Mouse (Mus musculus) cerebellum, adult 2 months (tissue): Measurements from ENCODE around the gene Veph1. TPM values are rescaled to one million over a fixed set of nuclear protein-coding genes. Genes with fewer than 3 reads are reported as not detected.

Experiments
- DNase-seq, 2 experiments: peaks; one replicate each; pipeline ENCODE4 v3.0.0; 2021
- H3K27ac ChIP-seq: fragments of 200-500 bp; 2 replicates; pipeline ENCODE4 v1.5.1; 2012; ENCODE audit warnings: low read length, control low read depth, inconsistent platforms; ENCODE audit not compliant: insufficient read depth
- H3K27me3 ChIP-seq: fragments of 200-500 bp; 2 replicates; pipeline ENCODE4 v1.6.1; 2012; ENCODE audit warnings: inconsistent platforms, mild to moderate bottlenecking, low read length, moderate library complexity; ENCODE audit not compliant: control insufficient read depth, insufficient read depth
- H3K4me1 ChIP-seq: fragments of 200-500 bp; 2 replicates; pipeline ENCODE4 v1.6.1; 2011; ENCODE audit warnings: low read length; ENCODE audit not compliant: control insufficient read depth, insufficient read depth
- H3K4me3 ChIP-seq: fragments of 200-500 bp; replicated peaks from 2 replicates; pipeline ENCODE3; 2011; ENCODE audit warnings: mild to moderate bottlenecking, low read depth, low read length, control low read depth; ENCODE audit not compliant: insufficient read depth
- CTCF ChIP-seq: fragments of 200-500 bp; IDR thresholded peaks from 2 replicates; pipeline ENCODE4 v1.5.1; 2011; ENCODE audit warnings: low read depth, mild to moderate bottlenecking, control low read depth, low read length, moderate library complexity, borderline replicate concordance; ENCODE audit not compliant: insufficient read depth
- POLR2A ChIP-seq: fragments of 200-500 bp; IDR thresholded peaks from 2 replicates; pipeline ENCODE4 v1.6.1; 2011; ENCODE audit warnings: low read length, control low read depth, borderline replicate concordance; ENCODE audit not compliant: insufficient read depth
- WGBS: fragments of 180-500 bp; shearing (Covaris S2); methylation state at CpG from one replicate; pipeline ENCODE4 v1.1.7; 2018; 5-methylcytosine and 5-hydroxymethylcytosine counted together
- polyA plus RNA-seq: library from polyadenylated mRNA; depleted of rRNA; stranded (reverse); fragments of >200 nt; gene quantifications from 2 replicates; pipeline ENCODE4 v1.2.3, GENCODE M21; 2012

Veph1 gene
- polyA plus RNA-seq, 1 experiment: 0.08 TPM

GRCm38 (mm10) chr3:66105493-66105892 lies 191.1 kb downstream of the Veph1 start:
- Histone ChIP-seq H3K27me3 (no peaks in the 10 kb centered on the region), H3K4me3 (no peak overlapping the region), H3K27ac (no peak overlapping the region), H3K4me1 (no peaks in the 10 kb centered on the region)
- DNase-seq: no peak
- no peak for TF ChIP-seq CTCF
- TF ChIP-seq POLR2A: no peak
- 71% methylated on average over 5 of the region's 5 CpGs for WGBS

GRCm38 (mm10) chr3:66102599-66102932 lies 194.1 kb downstream of the Veph1 start:
- 93% methylated on average over 3 of the region's 3 CpGs for WGBS
- Histone ChIP-seq H3K4me1 (no peaks in the 10 kb centered on the region), H3K27ac (no peak overlapping the region), H3K4me3 (no peak overlapping the region), H3K27me3 (no peaks in the 10 kb centered on the region)
- no peak for DNase-seq
- TF ChIP-seq POLR2A: no peak
- no peak for TF ChIP-seq CTCF

GRCm38 (mm10) chr3:66101809-66102598 lies 194.6 kb downstream of the Veph1 start:
- no peak for DNase-seq
- Histone ChIP-seq H3K27ac (no peak overlapping the region), H3K27me3 (no peaks in the 10 kb centered on the region), H3K4me3 (no peak overlapping the region), H3K4me1 (no peaks in the 10 kb centered on the region)
- no peak for TF ChIP-seq CTCF
- no peak for TF ChIP-seq POLR2A
- WGBS: 88% methylated on average over 11 of the region's 11 CpGs

GRCm38 (mm10) chr3:66101074-66101473 lies 195.6 kb downstream of the Veph1 start:
- no peak for DNase-seq
- no peak overlapping the region for H3K4me3 ChIP-seq
- TF ChIP-seq POLR2A (no peak), CTCF (no peak)
- no peaks in the 10 kb centered on the region for H3K4me1 ChIP-seq
- no peaks in the 10 kb centered on the region for H3K27me3 ChIP-seq
- H3K27ac ChIP-seq: no peak overlapping the region
- 83% methylated on average over 2 of the region's 2 CpGs for WGBS

GRCm38 (mm10) chr3:66091746-66092145 lies 204.9 kb downstream of the Veph1 start:
- Histone ChIP-seq H3K27ac (no peak overlapping the region), H3K4me3 (no peak overlapping the region), H3K27me3 (no peaks in the 10 kb centered on the region), H3K4me1 (no peaks in the 10 kb centered on the region)
- 80% methylated on average over 2 of the region's 2 CpGs for WGBS
- TF ChIP-seq CTCF: no peak
- TF ChIP-seq POLR2A: no peak
- no peak for DNase-seq

GRCm38 (mm10) chr3:66087608-66088007 lies 209.0 kb downstream of the Veph1 start:
- TF ChIP-seq POLR2A (no peak), CTCF (no peak)
- no peak for DNase-seq
- Histone ChIP-seq H3K27ac (no peak overlapping the region), H3K27me3 (no peaks in the 10 kb centered on the region), H3K4me1 (no peaks in the 10 kb centered on the region), H3K4me3 (no peak overlapping the region)
- 62% methylated on average over 7 of the region's 7 CpGs for WGBS

GRCm38 (mm10) chr3:66083856-66084255 lies 212.8 kb downstream of the Veph1 start:
- WGBS: 35% methylated on average over 3 of the region's 3 CpGs
- peak in 1 of 2 experiments; percentile 7 for DNase-seq
- H3K4me1 ChIP-seq: no peaks in the 10 kb centered on the region
- TF ChIP-seq CTCF: no peak
- TF ChIP-seq POLR2A: no peak
- H3K27me3 ChIP-seq: no peaks in the 10 kb centered on the region
- H3K4me3 ChIP-seq: no peak overlapping the region
- no peak overlapping the region for H3K27ac ChIP-seq

GRCm38 (mm10) chr3:66083407-66083806 lies 213.2 kb downstream of the Veph1 start:
- WGBS: 80% methylated on average over 5 of the region's 5 CpGs
- TF ChIP-seq CTCF (no peak), POLR2A (no peak)
- DNase-seq: no peak

More at GRCm38 (mm10) chr3:66083407-66083806, 213.2 kb downstream of the Veph1 start:
- Histone ChIP-seq H3K27ac (no peak overlapping the region), H3K4me1 (no peaks in the 10 kb centered on the region), H3K4me3 (no peak overlapping the region), H3K27me3 (no peaks in the 10 kb centered on the region)
